Mouse (Mus musculus) E14TG2a.4 (cell line): ENCODE data around the gene Atl2.

Source experiments
- CTCF ChIP-seq: conservative IDR thresholded peaks from 2 replicates; pipeline ENCODE4 v1.5.1; 2014; ENCODE audit warnings: low read length
- POU5F1 ChIP-seq: IDR thresholded peaks from 2 replicates; pipeline ENCODE4 v1.6.1; 2014; ENCODE audit warnings: low read length, borderline replicate concordance

DNA sequence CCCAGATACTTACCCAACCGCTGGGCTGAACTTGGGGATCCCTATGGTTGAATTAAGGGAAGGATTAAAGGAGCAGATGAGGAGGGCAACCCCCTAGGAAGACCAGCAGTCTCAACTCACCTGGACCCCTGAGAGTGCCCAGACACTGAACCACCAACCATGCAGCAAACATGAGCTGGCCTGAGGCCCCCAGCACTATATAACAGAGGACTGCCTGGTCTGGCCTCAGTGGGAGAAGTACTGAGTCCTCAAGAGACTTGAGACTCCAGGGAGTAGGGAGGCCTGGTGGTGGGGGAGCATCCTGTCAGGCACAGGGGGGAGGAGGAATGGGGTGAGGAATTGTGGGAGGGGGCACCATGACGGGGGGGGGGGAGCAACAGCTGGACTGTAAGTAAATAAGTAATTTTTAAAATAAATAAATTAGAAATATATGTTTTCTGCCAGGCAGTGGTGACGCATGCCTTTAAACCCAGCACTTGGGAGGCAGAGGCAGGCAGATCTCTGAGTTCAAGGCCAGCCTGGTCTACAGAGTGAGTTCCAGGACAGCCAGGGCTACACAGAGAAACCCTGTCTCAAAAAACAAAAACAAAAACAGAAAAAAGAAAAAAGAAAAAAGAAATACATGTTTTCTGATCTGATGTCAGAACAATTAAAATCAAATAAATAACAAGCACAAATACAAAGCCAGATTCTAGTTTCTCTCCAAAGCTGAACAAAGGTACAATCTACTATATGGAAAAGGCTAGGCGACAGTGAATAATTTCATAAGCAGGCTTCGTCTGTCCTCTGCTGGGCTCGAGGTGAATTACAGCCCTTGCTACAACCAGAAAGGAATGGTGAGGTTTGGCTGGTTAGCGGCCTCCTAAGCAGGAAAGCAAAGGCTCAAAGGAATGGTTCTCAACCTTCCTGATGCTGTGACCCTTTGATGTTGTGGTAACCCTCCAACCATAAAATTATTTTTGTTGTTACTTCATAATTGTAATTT, 55.4 kb downstream of the Atl2 start:
- TF ChIP-seq CTCF (peak; percentile 97), POU5F1 (no peak)
